Comparison of ENCODE assay signal across 7 mouse cellular contexts in the genomic region with DNA sequence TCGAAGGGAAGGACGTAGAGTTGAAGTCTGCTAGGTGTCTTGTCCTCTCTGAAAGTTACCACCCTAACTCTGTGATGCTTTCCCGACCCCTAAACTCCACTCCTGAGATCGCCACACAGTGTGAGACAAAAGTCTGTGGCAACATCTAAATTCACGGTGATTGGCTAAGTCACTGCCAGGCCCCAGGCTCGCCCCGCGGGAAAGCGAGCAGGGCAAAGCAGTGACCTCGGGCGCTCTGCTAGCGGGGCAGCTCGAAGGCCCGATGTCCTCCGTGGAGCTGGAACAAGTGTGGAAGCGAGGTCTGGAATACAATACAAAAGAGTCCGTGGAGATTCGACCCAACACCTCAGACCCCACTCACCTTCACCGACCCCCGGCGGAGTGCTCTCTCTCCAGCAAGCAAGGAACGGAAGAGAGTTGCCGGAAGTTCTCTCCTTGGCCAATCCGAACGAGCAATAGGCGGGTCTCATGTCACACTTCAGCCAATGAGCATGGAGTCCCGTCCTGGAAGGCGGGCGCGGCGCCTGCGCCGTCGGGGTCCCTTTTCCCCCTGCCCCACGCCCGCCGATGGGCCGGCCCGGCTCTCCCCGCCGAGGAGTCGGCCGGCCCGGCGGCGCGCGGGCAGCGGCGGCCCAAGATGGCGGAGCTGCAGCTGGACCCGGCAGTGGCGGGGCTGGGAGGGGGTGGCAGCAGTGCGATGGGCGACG. TPM values are rescaled to one million over a fixed set of nuclear protein-coding genes. Genes with fewer than 3 reads are reported as not detected.
DNase-seq lines count a peak whose midpoint lies in the region; ATAC-seq lines count a peak whose summit lies in the region.

TSS of gene Atp5h (minus strand) at position 432 of the 707 bp plus-strand sequence.
TSS of gene Kctd2 (plus strand) at position 598 of the 707 bp plus-strand sequence.

- no peaks in the 10 kb centered on the region for H3K27me3 ChIP-seq in intestine, embryonic 15.5 days (replicated peaks)
- no peaks in the 10 kb centered on the region for H3K27me3 ChIP-seq in midbrain, embryonic 10.5 days (ENCODE audit: low read depth, poor library complexity, severe bottlenecking)

- peak; percentile 90 to 92 for DNase-seq in adrenal gland, adult 18-20 months (ENCODE audit: low spot score in 2 of 2)
- peak; percentile 98 for DNase-seq in embryo, embryonic 11 days
- DNase-seq in gastrocnemius, postnatal 36 days: peak; percentile 89 to 92
- DNase-seq in left cerebral cortex, postnatal 25 days (ENCODE audit: low spot score in 2 of 2): peak; percentile 95 to 98
- DNase-seq in midbrain, embryonic 10.5 days (ENCODE audit: low spot score): peak; percentile 96
- peak; percentile 93 for DNase-seq in right cerebral cortex, postnatal 4 days

- peak within 1 kb of the TSS; percentile 87 for H3K4me2 ChIP-seq in intestine, embryonic 15.5 days (replicated peaks)

- no peaks in the 10 kb centered on the region for H3K9me3 ChIP-seq in intestine, embryonic 15.5 days
- no peaks in the 10 kb centered on the region for H3K9me3 ChIP-seq in midbrain, embryonic 10.5 days (replicated peaks)

- H3K4me1 ChIP-seq in intestine, embryonic 15.5 days (replicated peaks): peaks cover 21% of the 10 kb centered on the region
- H3K4me1 ChIP-seq in midbrain, embryonic 10.5 days: peaks cover 36% of the 10 kb centered on the region

- peak within 1 kb of the TSS; percentile 92 for H3K4me3 ChIP-seq in intestine, embryonic 15.5 days (replicated peaks)
- peak within 1 kb of the TSS; percentile 98 for H3K4me3 ChIP-seq in midbrain, embryonic 10.5 days

- peaks cover 25% of the 10 kb centered on the region for H3K36me3 ChIP-seq in intestine, embryonic 15.5 days
- H3K36me3 ChIP-seq in midbrain, embryonic 10.5 days: peaks cover 58% of the 10 kb centered on the region

- H3K27ac ChIP-seq in intestine, embryonic 15.5 days: peak within 1 kb of the TSS; percentile 83
- H3K27ac ChIP-seq in midbrain, embryonic 10.5 days (replicated peaks): peak within 1 kb of the TSS; percentile 98

- intact Hi-C loops in gastrocnemius, postnatal 36 days (cut with DNase I): no loop called here
- intact Hi-C loops in left cerebral cortex, postnatal 25 days (cut with DNase I): no loop called here

- ATAC-seq in intestine, embryonic 15.5 days: peak; percentile 99

- H3K9ac ChIP-seq in intestine, embryonic 15.5 days: peak within 1 kb of the TSS; percentile 95

- WGBS in intestine, embryonic 15.5 days: under 1% methylated on average over 52 of the region's 56 CpGs
- under 1% methylated on average over 45 of the region's 56 CpGs for WGBS in midbrain, embryonic 10.5 days

RNA-seq across cellular contexts. Expression of gene Atp5h, which starts in this region (rescaled TPM):
- 100 to 1,000 TPM; 595 to 747 TPM for total RNA-seq in adrenal gland, adult 18-20 months (2021)
- 100 to 1,000 TPM; 770 to 834 TPM for total RNA-seq in gastrocnemius, postnatal 36 days (2021)
- 989 and 991 TPM in 2 replicates for polyA plus RNA-seq in intestine, embryonic 15.5 days (2015; fragmentation: Nextera tagmentation; extraction: Ambion mirVana)
- total RNA-seq in left cerebral cortex, postnatal 25 days (2021): 100 to 1,000 TPM; 447 to 455 TPM
- 926 and 929 TPM in 2 replicates for polyA plus RNA-seq in midbrain, embryonic 10.5 days (2016; fragmentation: Nextera tagmentation; extraction: Ambion mirVana)

RNA-seq across cellular contexts. Expression of gene Kctd2, which starts in this region (rescaled TPM):
- total RNA-seq in adrenal gland, adult 18-20 months (2021): 10 to 100 TPM; 44.1 to 71.4 TPM
- total RNA-seq in gastrocnemius, postnatal 36 days (2021): 10 to 100 TPM; 12.7 to 12.9 TPM
- 12.1 and 13.5 TPM in 2 replicates for polyA plus RNA-seq in intestine, embryonic 15.5 days (2015; fragmentation: Nextera tagmentation; extraction: Ambion mirVana)
- total RNA-seq in left cerebral cortex, postnatal 25 days (2021): 10 to 100 TPM; 70.9 to 72.5 TPM
- 9.9 and 18.8 TPM in 2 replicates for polyA plus RNA-seq in midbrain, embryonic 10.5 days (2016; fragmentation: Nextera tagmentation; extraction: Ambion mirVana)

Comparison
In these comparisons a context has a peak if more than half of its experiments do, and no peak if none do; other contexts are left out.
1. Peak in every context shown above with its lines: DNase-seq, ATAC-seq, H3K4me3 ChIP-seq and H3K27ac ChIP-seq.